Mouse (Mus musculus): ENCODE measurements around the gene Wdr61.

The Wdr61 gene

GRCm38 (mm10) chr9:54673887-54674286 is 60.4 kb downstream of the Wdr61 start:
- DNase-seq, result peak; percentile 68

- no peak for DNase-seq
Observed at GRCm38 (mm10) chr9:54671962-54672361, 62.4 kb downstream of the Wdr61 start.

- DNase-seq, result no peak
Observed at GRCm38 (mm10) chr9:54668455-54668854, 65.9 kb downstream of the Wdr61 start.

- DNase-seq, result no peak
Observed at GRCm38 (mm10) chr9:54666116-54666515, 68.2 kb downstream of the Wdr61 start.
